Mouse (Mus musculus) C2C12 (cell line): ENCODE measurements around the gene Patl1. TPM values are rescaled to one million over a fixed set of nuclear protein-coding genes. Genes with fewer than 3 reads are reported as not detected.
A peak's percentile ranks its signal among the peaks of the same experiment; 100 is the strongest.
"Not testable (repeated sequence)": the region's sequence is repeated elsewhere in the genome, so short reads cannot be mapped to it uniquely, and the experiment has no call there.

Experiments
- H3K27me3 ChIP-seq: one replicate; pipeline ENCODE4 v1.6.1; 2011; ENCODE audit not compliant: control insufficient read depth, insufficient read depth, insufficient read length
- H3K36me3 ChIP-seq: one replicate; pipeline ENCODE4 v1.6.1; 2011; ENCODE audit not compliant: control insufficient read depth, insufficient read depth
- H3K4me3 ChIP-seq: one replicate; pipeline ENCODE4 v1.5.1; 2011; ENCODE audit warnings: mild to moderate bottlenecking, control low read depth; ENCODE audit not compliant: poor library complexity, insufficient read depth, severe bottlenecking
- H3K79me2 ChIP-seq: one replicate; pipeline ENCODE4 v1.6.1; 2011; ENCODE audit not compliant: control insufficient read depth, insufficient read depth
- H3K79me3 ChIP-seq: one replicate; pipeline ENCODE4 v1.6.1; 2011; ENCODE audit warnings: low read depth, control low read depth
- H3ac ChIP-seq: one replicate; pipeline ENCODE3; 2011; ENCODE audit warnings: low read depth; ENCODE audit not compliant: control insufficient read depth, insufficient read length
- CEBPB ChIP-seq: IDR thresholded peaks from one replicate; pipeline ENCODE4 v1.6.1; 2011; ENCODE audit warnings: low read depth, mild to moderate bottlenecking, control low read depth, moderate library complexity
- CTCF ChIP-seq: IDR thresholded peaks from one replicate; pipeline ENCODE4 v1.5.1; 2011; ENCODE audit not compliant: control insufficient read depth, insufficient read depth, insufficient read length
- FOSL1 ChIP-seq: IDR thresholded peaks from one replicate; pipeline ENCODE4 v1.8.0; 2011; ENCODE audit warnings: mild to moderate bottlenecking, low read length; ENCODE audit not compliant: poor library complexity, insufficient read depth, severe bottlenecking
- MAX ChIP-seq: IDR thresholded peaks from one replicate; pipeline ENCODE4 v1.6.1; 2011; ENCODE audit warnings: mild to moderate bottlenecking, control low read depth
- MYOD1 ChIP-seq: IDR thresholded peaks from one replicate; pipeline ENCODE4 v1.6.1; 2011; ENCODE audit warnings: low read depth; ENCODE audit not compliant: control insufficient read depth, insufficient read length
- MYOG ChIP-seq: IDR thresholded peaks from one replicate; pipeline ENCODE4 v1.6.1; 2011; ENCODE audit not compliant: control insufficient read depth, insufficient read length; ENCODE audit errors: extremely low read depth
- USF1 ChIP-seq: IDR thresholded peaks from one replicate; pipeline ENCODE4 v1.6.1; 2011; ENCODE audit warnings: low read depth, mild to moderate bottlenecking, control low read depth, moderate library complexity
- polyA plus RNA-seq: library from polyadenylated mRNA; unstranded; fragments of >200 nt; fragmentation: generic; extraction: Trizol; gene quantifications from one replicate; pipeline ENCODE4 v1.2.1, GENCODE M21; 2012; ENCODE audit warnings: missing spikeins

The Patl1 gene
- polyA plus RNA-seq, 1 experiment, result 13.3 TPM

DNA sequence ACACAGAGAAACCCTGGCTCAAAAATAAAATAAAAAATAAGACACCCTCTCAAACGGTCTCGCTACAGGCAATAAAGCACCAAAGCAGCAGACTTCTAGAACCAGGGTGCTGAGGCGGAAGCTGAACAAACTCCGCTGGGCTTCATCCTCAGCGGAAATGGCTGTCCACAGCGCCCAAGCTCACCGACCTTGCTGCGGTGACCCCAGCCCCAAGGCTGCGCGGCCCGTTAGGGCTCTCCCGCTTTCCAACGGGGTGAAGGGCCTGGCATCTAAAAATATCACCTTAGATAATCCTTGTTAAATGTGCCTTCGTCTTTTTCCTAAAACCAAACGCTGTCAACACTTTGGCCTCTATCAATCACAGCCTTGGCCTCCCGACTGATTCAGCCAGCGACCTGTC, 596 bp upstream of the Patl1 start:
- H3K27me3 ChIP-seq, result no peaks in the 10 kb centered on the region
- peaks cover 24% of the 10 kb centered on the region for H3K36me3 ChIP-seq
- H3ac ChIP-seq, result peak overlapping the region; percentile 69
- no peak for TF ChIP-seq USF1
- TF ChIP-seq MYOD1, result no peak
- TF ChIP-seq MYOG, result no peak
- no peak for TF ChIP-seq MAX
- H3K79me3 ChIP-seq, result peaks cover 34% of the 10 kb centered on the region
- peaks cover 48% of the 10 kb centered on the region for H3K79me2 ChIP-seq
- H3K4me3 ChIP-seq, result peak overlapping the region; percentile 78

DNA sequence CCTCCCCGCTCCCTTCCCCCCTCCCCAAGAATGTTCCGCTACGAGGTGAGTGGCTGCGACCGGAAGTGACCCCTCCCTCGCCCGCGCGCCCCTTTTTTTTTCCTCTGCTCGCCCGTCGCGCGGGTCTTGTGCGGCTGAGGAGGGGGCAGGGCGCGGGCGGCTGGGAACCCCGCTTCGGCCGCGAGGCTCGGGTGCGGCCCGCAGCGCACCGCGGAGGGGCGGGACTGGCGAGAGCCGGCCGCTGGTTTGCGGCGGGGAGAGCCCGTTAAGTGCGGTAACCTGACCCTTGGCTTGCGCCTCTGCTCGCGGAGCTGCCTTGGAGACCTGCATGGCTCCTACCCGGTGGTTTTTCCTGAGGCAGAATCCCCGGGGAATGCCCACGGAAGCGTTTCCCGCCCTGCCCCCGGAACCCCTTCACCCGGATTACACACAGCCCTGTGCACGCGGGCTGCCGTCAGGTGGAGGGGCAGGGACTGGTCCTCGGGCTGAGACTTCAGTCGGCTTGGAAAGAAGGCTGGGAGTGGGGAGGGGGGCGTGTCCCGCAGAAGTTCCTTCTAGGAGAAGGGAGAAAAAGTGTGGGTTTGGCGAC, 428 bp downstream of the Patl1 start:
- Histone ChIP-seq H3K27me3 (no peaks in the 10 kb centered on the region), H3K79me3 (peaks cover 43% of the 10 kb centered on the region), H3ac (peak overlapping the region; percentile 85), H3K36me3 (peaks cover 35% of the 10 kb centered on the region), H3K79me2 (peaks cover 59% of the 10 kb centered on the region), H3K4me3 (peak overlapping the region; percentile 78)
- no peak for TF ChIP-seq MYOD1
- TF ChIP-seq MAX, result no peak
- TF ChIP-seq CEBPB, result no peak
- no peak for TF ChIP-seq FOSL1
- TF ChIP-seq USF1, result no peak
- TF ChIP-seq CTCF, result no peak
- no peak for TF ChIP-seq MYOG

DNA sequence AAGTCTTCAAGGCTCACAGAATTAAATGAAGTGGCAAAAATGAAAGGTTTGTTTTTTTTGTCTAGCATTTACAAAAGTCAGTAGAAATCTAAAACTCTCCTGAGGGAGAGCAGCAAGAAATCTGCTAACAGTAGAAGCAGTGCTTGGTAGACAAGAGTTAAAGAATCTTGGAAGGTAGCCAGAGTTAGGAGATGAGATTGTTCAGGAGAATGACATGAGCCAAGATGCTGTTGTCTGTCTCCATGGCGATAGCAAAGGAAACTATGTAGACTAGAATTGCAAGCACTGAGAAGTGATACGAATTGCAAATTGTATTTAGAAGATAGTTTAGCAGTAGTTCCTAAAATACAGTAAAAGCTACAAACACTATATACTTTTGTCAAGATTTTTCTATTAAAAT, 3.6 kb downstream of the Patl1 start:
- H3K36me3 ChIP-seq, result peaks cover 55% of the 10 kb centered on the region
- no peaks in the 10 kb centered on the region for H3K27me3 ChIP-seq
- H3K79me3 ChIP-seq, result peaks cover 56% of the 10 kb centered on the region
- no peak overlapping the region for H3ac ChIP-seq
- no peak overlapping the region for H3K4me3 ChIP-seq
- H3K79me2 ChIP-seq, result peaks cover 83% of the 10 kb centered on the region
- TF ChIP-seq CEBPB (no peak), FOSL1 (no peak), MYOD1 (no peak), MAX (no peak), MYOG (no peak), CTCF (no peak), USF1 (no peak)

DNA sequence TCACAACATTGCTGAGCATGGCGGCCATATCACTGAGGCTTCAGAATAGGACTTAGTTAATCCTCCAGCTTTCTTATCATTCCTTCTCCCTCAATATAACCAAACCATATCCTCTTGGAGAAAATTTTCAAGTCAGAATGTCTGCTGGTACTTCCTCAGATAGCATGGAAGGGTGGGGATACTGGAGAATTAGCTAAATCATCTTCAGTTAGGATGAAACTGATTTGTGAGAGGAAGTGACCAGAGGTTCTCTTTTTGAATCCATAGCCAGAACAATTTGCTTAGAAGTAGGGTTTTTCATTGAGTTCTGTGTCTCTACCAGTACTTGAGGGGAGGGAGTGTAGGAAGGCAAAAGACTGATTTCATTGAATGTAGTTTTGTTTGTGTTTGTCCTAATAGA, 9.9 kb downstream of the Patl1 start:
- H3K36me3 ChIP-seq, result peaks cover 84% of the 10 kb centered on the region
- H3K27me3 ChIP-seq, result no peaks in the 10 kb centered on the region
- TF ChIP-seq CTCF (no peak), MYOD1 (no peak), MYOG (no peak), MAX (no peak), FOSL1 (no peak), USF1 (no peak), CEBPB (no peak)
- H3K4me3 ChIP-seq, result no peak overlapping the region
- H3ac ChIP-seq, result no peak overlapping the region
- H3K79me2 ChIP-seq, result peaks cover 30% of the 10 kb centered on the region
- H3K79me3 ChIP-seq, result peaks cover 18% of the 10 kb centered on the region

DNA sequence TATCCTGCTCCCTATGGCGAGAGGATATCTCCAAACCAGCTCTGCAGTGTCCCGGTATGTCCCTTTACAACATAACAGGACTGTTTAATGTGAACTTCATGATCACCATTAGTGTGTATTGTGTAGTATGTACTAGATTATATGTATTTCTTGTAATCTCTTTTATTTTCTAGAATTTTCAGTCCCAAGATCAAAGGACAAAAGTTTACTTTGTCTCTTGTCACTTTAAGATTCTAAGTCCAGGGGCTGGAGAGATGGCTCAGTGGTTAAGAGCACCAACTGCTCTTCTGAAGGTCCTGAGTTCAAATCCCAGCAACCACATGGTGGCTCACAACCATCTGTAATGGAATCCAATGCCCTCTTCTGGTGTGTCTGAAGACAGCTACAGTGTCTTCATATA, 10.3 kb downstream of the Patl1 start:
- H3K36me3 ChIP-seq, result peaks cover 84% of the 10 kb centered on the region
- not testable (repeated sequence) for H3K27me3 ChIP-seq, H3K4me3 ChIP-seq, H3ac ChIP-seq
- peaks cover 14% of the 10 kb centered on the region for H3K79me3 ChIP-seq
- peaks cover 26% of the 10 kb centered on the region for H3K79me2 ChIP-seq

DNA sequence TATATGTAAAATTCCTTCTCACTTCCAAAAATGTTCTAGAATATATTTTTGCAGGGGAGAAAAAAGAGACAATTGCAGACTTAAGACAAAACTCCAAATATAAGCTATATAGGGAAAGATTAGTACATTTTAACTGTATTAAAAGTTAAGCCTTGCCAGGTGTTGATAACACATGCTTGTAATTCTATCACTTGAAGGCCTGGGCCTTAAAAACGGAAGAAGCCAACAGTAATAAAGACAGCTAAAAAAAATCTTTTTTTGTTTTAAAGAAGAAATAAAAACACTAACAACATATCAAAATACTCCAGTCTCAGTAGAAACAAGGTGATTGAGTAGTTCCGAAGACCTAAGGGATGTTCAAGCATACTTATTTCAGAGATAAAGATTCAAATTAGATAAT, 14.2 kb downstream of the Patl1 start:
- Histone ChIP-seq H3K36me3 (peaks cover 91% of the 10 kb centered on the region), H3K4me3 (no peak overlapping the region), H3K79me2 (no peaks in the 10 kb centered on the region)

More for the DNA sequence above, 14.2 kb downstream of the Patl1 start:
- H3ac ChIP-seq, result no peak overlapping the region
- H3K79me3 ChIP-seq, result peaks cover 1% of the 10 kb centered on the region
- no peaks in the 10 kb centered on the region for H3K27me3 ChIP-seq
- TF ChIP-seq FOSL1 (no peak), MYOD1 (no peak), MAX (no peak), MYOG (no peak), CTCF (no peak), CEBPB (no peak), USF1 (no peak)
